Mouse (Mus musculus) v-Abl transformed pro-B cells (cell line): ENCODE measurements around the gene Smc5.

Source experiments
- in situ Hi-C, 2 experiments: fragments of 400-800 bp; cut with MboI; formaldehyde crosslinking; loops; one replicate each; pipeline ENCODE4 v1.15.1; 2025; ENCODE audit not compliant: unreplicated experiment in 2 of 2

Smc5 gene

DNA sequence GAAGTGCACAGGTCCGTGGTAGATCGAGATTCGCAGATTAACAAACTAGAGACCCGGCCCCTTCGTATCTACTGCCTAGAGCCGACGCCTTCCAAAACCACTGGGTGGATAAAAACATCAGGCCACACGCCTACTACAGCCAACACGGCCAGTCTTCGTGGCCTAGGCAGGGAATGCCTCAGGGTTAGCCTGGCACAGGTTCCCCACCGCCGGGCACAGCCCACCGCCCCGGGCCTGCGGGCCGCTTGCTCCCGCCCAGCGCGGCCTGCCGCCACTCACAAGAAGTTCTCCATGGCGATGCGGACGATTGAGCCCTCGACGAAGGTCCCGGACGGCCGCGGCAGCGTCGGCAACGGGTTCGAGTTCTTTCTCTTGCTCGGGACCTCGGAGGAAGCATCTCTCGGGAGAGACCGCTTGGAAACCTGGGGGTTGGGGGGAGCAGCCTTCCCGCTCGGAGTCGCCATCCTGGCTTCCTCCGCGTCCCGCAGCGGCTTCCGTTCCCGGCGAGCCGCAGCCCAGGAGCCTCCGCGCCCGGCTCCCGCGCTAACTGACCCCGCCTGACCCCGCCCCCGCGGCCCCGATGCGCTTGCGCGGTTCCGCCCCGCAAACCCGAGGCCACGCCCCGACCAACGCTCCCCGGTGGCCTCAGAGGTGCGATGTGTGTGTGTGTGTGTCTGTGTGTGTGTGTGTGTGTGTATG lies at the start of gene Smc5:
Smc5 (minus strand) TSS at position 543 of the 699 bp plus-strand sequence.
- in situ Hi-C loops: loop anchor here (10.0 kb wide), 3 partner anchors 129 to 411 kb away; partner anchors contain the start of genes Klf9 (in 1 of the 2) and Ptar1 (in 1 of the 2)

DNA sequence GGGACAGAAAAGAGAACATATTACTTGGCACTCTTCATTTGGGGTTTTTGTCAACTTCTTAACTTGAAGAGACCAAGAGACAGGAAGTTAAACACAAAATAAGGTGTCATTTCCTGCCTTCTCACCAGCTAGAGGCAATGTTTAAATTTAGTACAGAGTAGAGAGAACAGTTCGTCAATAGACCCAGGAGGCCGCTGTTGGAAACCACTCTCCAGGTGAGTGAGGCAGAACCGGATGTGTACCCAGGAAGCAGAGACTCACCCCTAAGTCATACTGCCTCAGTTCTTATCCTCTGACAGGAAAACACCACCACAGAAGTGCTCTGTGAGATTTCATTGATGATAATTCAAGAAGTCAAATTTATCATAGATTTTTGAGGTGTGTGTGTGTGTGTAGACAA lies 49.4 kb upstream of the Smc5 start:
- in situ Hi-C loops: no loop called here

DNA sequence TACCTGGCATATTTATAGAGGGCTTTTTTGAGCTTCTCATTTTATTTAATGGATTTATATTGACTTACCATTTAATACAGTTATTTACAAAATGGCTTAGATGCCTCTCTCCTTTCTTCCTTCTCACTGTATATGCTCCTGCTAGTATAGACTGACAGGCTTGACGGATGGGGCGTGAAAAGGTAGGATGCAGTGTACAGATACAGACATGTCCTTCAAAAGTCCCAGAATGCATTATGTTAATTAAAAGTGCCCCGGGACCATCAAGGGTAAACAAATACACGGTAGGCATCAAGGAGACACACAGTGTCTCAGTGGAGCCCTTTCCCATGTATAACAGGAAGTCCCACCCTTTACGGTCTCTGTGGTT lies 44.3 kb upstream of the Smc5 start:
- in situ Hi-C loops: no loop called here

GRCm38 (mm10) chr19:23317295-23317988 lies 43.7 kb upstream of the Smc5 start:
- in situ Hi-C loops: no loop called here

DNA sequence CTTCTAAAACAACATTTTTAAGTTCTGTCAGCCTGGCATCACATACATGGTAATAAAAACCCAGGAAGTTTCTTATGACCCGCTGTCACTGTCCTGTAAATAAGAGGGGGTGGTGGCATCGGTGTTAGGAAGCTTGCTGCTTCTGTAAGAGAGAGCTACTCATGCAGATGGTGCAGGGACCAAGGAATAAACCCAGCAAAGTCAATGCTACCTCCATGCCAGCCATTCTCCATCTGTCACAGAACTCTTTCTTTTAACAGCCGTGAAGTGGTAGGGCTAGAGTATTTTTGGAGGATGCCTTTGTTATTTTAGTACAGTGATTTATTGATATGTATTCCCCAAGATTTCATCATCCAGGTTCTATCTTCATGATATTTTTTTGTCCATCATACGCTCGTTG lies 43.2 kb upstream of the Smc5 start:
- in situ Hi-C loops: no loop called here

- in situ Hi-C loops: loop anchor here (5.0 to 10.0 kb wide), 3 partner anchors 393 to 965 kb away; no protein-coding TSS in a partner anchor
These were observed 36.3 kb upstream of the Smc5 start for GRCm38 (mm10) chr19:23309979-23310378.

- in situ Hi-C loops: loop anchor here (5.0 to 10.0 kb wide), 3 partner anchors 389 to 962 kb away; no protein-coding TSS in a partner anchor
These were observed 33.0 kb upstream of the Smc5 start for GRCm38 (mm10) chr19:23306671-23307070.

DNA sequence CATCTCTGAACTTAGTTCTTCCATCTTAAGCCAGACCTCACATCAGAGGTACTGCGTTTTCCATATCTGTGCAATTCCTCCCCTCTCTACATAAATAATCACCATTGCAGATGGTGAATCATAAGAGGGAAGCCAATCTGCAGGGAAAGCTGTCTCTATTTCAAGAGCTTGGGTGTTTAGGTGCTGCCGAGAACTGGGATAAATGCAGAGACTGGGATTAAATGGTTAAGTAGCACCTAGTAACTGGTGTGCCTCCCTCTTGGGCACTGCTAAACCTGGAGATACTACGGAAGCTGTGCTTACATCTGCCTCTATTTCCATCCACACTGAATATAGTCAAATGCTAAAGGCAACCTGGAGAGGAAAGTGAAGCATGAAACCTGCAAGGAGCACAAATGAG lies 26.3 kb upstream of the Smc5 start:
- in situ Hi-C loops: loop anchor here in 1 of 2 experiments (10.0 to 25.0 kb wide), 3 partner anchors 385 to 1888 kb away; no protein-coding TSS in a partner anchor

DNA sequence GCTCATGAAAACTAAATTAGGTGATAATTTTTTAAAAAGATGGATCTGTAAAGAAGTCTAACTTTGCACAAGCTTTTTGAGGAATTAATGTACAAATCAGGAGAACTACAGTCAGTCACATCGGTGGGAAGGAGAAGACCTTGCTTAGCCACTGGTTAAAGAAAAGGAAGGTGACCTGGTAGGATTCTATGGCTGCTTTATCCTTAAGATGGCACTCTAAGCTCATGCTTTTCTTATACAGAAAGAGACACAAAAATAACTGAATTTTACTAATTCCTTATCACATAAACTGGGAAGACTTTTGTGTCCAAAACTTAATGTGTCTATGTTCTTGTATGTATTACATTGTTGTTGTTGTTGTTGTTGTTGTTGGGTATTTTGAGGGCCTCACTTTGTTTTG lies 25.2 kb upstream of the Smc5 start:
- in situ Hi-C loops: loop anchor here in 1 of 2 experiments (25.0 kb wide), 1 partner anchor 1887 kb away; no protein-coding TSS in a partner anchor

- in situ Hi-C loops: loop anchor here in 1 of 2 experiments (25.0 kb wide), 1 partner anchor 1885 kb away; no protein-coding TSS in a partner anchor
These were observed 23.5 kb upstream of the Smc5 start for GRCm38 (mm10) chr19:23297191-23297590.

DNA sequence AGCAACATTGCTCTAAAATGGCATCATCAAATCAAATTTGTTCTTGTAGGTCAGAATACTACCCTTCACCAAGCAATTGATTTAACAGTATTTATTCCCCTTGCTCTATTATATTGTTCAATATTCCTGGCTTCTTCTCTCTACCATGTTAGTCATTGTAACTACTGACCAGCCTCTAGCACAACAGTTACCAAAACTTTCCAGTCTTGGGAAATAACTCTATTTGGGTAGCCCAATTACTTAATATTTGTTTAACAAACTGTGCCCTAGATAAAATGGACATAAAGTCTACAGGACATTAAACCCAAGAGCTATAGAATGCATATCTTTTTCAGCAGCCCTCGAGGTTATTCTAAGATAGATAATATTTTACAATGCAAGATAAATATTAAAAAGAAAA lies 15.6 kb upstream of the Smc5 start:
- in situ Hi-C loops: loop anchor here in 1 of 2 experiments (25.0 kb wide), 1 partner anchor 1877 kb away; no protein-coding TSS in a partner anchor

DNA sequence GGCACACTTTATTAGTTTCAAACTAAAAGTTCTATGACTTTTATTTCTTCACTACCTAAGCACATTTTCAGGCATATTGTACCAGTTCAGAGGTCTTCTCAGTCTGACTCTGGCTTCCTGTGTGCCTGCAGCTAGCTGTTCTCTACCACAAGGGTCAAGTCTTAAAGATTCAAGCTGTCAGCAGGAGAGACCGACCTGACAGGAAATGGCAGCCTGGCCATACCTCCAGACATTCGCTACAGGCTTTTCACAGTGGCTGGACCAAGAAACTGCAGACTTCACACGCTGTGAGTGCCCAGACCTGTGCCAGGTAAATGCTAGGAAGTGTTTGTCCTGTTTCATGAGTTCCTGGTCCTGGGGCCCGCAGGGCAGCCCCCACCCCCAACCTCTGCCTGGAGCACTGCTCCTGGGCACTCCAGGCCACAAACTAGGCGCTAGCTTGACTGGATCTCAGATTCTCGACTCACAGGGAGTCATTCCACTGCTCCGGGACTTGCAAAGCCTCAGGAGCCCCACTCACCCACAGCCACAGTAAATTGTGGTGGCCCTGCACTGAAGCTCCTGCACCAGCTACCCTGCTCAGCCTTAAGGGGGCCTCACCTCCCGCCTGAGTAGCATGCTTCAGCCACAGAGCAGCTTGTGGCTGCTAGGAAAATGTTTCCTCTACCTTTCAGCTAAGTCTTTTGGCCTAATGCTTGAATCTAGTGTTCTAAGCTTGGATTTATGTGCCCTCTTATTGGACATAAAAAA lies 8.4 kb upstream of the Smc5 start:
- in situ Hi-C loops: loop anchor here in 1 of 2 experiments (25.0 kb wide), 1 partner anchor 1870 kb away; no protein-coding TSS in a partner anchor

GRCm38 (mm10) chr19:23274054-23274724 lies 492 bp upstream of the Smc5 start:
- in situ Hi-C loops: loop anchor here (10.0 kb wide), 3 partner anchors 129 to 411 kb away; partner anchors contain the start of genes Klf9 (in 1 of the 2) and Ptar1 (in 1 of the 2)

DNA sequence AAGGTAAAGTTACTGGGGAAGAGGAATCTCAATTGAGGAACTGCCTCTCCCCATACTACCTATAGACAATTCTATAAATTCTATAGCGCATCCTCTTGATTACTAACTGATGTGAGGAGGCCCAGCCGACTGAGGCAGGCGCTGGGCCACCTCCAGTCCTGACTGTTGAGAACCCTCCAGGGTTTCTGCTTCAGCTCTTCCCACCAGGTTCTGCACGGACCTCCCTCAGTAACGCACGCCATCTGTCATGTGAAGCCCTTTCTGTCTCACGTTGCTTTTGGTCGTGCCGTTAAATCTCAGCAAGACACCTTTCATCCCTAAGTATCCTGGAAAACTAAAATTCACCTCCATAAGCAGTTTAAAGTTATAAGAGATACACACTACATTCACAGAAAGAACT lies 16.9 kb downstream of the Smc5 start:
- in situ Hi-C loops: no loop called here

DNA sequence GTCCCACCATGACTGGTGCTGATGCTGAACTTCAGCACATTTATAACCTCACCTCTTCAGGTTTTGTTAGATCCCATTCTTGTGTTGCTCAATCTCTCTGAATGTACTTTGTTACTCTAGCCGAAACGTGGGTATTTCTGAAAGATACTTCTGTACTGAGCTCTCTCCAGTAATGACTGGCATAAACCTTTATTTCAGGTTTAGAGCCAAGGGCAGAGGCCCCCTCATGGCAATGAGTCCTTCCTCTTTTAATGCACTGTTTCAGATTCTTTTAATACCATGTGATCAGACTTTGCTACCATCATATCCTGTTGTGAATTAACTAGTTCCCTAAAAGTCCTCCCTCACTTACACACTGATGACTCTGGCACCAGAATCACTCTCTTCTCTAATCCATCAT lies 27.2 kb downstream of the Smc5 start:
- in situ Hi-C loops: loop anchor here in 1 of 2 experiments (25.0 kb wide), 1 partner anchor 1959 kb away; no protein-coding TSS in a partner anchor

DNA sequence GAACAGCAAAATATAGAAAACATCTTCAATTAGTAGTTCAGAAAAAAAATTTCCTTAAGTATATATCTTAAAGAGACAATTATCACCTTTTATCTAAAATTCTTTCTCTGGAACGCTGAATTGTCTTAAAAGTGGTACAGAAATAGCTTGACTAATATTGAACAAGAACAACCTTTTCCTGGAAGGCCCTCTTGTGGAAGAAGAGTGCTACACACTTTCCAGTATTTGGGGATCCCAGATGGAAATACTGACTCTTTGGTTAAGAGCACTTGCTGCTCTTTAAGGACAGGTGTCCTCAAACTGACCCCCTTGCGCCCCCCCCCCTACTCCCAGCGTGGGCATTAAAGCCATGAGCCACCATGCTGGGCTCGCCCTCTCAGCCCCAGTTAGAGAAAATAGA lies 48.6 kb downstream of the Smc5 start:
- in situ Hi-C loops: loop anchor here (5.0 to 25.0 kb wide), 4 partner anchors 210 to 1938 kb away; no protein-coding TSS in a partner anchor

GRCm38 (mm10) chr19:23214326-23214725 lies 59.4 kb downstream of the Smc5 start:
- in situ Hi-C loops: no loop called here

DNA sequence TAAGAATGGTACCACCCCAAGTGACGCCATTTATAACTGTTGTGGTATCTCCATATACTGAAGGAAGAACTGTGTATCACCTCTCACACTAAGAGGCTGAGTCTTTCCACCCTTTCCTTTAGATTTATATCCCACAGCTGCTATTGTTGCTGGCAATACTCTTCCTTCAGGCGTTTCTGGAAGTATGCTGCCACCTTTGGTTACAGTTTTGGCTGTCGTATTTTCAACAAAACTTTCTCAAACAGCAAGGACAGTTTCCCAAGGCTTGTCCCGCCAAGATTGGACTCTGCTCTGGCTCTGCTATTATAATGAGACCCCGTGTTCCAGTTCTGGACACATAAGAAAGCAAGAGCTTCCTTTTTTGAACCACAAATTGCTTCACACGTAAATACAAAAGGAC lies 62.4 kb downstream of the Smc5 start:
- in situ Hi-C loops: no loop called here

GRCm38 (mm10) chr19:23203505-23204053 lies 70.1 kb downstream of the Smc5 start:
- in situ Hi-C loops: loop anchor here in 1 of 2 experiments (10.0 kb wide), 1 partner anchor 49 kb away; no protein-coding TSS in a partner anchor
